Mouse (Mus musculus): Measurements from ENCODE around the gene Pfdn5. TPM values are rescaled to one million over a fixed set of nuclear protein-coding genes. Genes with fewer than 3 reads are reported as not detected.

Pfdn5 gene
- polyA plus RNA-seq, 1 experiment = 63.6 TPM

- no peak overlapping the region for H3K27ac ChIP-seq (ENCODE audit: insufficient read depth, low read length)
- no peaks in the 10 kb centered on the region for H3K4me1 ChIP-seq (ENCODE audit: control insufficient read depth, insufficient read depth, insufficient read length)
- no peaks in the 10 kb centered on the region for H3K36me3 ChIP-seq (ENCODE audit: control insufficient read depth, insufficient read depth, low read length)
- 58% methylated on average over 7 of the region's 7 CpGs for WGBS
- DNase-seq (ENCODE audit: low read depth in 1 of 2, low spot score in 2 of 2) = no peak
- no peak overlapping the region for H3K4me3 ChIP-seq (ENCODE audit: extremely low read depth, insufficient read depth, insufficient read length)
- H3K27me3 ChIP-seq (ENCODE audit: control insufficient read depth, insufficient read depth, low read length) = peaks cover 17% of the 10 kb centered on the region
- no peak for TF ChIP-seq CTCF (IDR thresholded peaks at IDR 0.05; ENCODE audit: extremely low read depth, insufficient read depth, insufficient read length, insufficient replicate concordance)
- TF ChIP-seq POLR2A (IDR thresholded peaks at IDR 0.05; ENCODE audit: low read depth, low read length) = no peak
Observed at GRCm38 (mm10) chr15:102366238-102366637, 40.3 kb downstream of the Pfdn5 start.

GRCm38 (mm10) chr15:102366733-102367344 is 40.9 kb downstream of the Pfdn5 start, which contains the start of gene Sp7:
Gene Sp7, minus strand, starts transcription at chr15:102367182.
- TF ChIP-seq POLR2A (IDR thresholded peaks at IDR 0.05; ENCODE audit: low read depth, low read length) (no peak), CTCF (IDR thresholded peaks at IDR 0.05; ENCODE audit: extremely low read depth, insufficient read depth, insufficient read length, insufficient replicate concordance) (no peak)
- Histone ChIP-seq H3K27ac (ENCODE audit: insufficient read depth, low read length) (no peak within 1 kb of the TSS), H3K27me3 (ENCODE audit: control insufficient read depth, insufficient read depth, low read length) (peaks cover 17% of the 10 kb centered on the region), H3K4me3 (ENCODE audit: extremely low read depth, insufficient read depth, insufficient read length) (no peak within 1 kb of the TSS), H3K4me1 (ENCODE audit: control insufficient read depth, insufficient read depth, insufficient read length) (no peaks in the 10 kb centered on the region), H3K36me3 (ENCODE audit: control insufficient read depth, insufficient read depth, low read length) (no peaks in the 10 kb centered on the region)
- DNase-seq (ENCODE audit: low read depth in 1 of 2, low spot score in 2 of 2) = no peak
- 5% methylated on average over 15 of the region's 15 CpGs for WGBS

GRCm38 (mm10) chr15:102369972-102370371 is 44.1 kb downstream of the Pfdn5 start:
- TF ChIP-seq POLR2A (IDR thresholded peaks at IDR 0.05; ENCODE audit: low read depth, low read length) (no peak), CTCF (IDR thresholded peaks at IDR 0.05; ENCODE audit: extremely low read depth, insufficient read depth, insufficient read length, insufficient replicate concordance) (no peak)
- H3K27me3 ChIP-seq (ENCODE audit: control insufficient read depth, insufficient read depth, low read length) = peaks cover 12% of the 10 kb centered on the region

DNA sequence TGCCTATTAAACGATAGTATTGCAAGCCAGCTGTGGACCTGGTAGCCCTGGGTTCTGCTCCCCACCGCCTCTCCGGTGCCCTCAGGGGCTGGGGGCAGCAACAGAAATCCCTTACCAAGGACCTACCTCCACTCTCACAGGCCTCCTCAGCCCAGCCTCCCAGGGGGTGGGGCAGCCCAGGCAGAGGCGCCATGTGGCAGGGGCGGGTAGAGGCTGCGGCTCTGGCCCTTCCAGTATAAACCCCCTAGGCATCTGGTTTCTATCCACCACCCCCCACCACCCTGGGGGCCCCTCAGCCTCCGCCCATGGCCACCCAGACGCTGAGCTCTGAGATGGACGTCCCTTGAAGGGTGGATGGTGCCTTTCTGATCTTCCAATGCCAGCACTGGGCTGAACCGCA is 44.8 kb downstream of the Pfdn5 start:
- TF ChIP-seq POLR2A (IDR thresholded peaks at IDR 0.05; ENCODE audit: low read depth, low read length) (no peak), CTCF (IDR thresholded peaks at IDR 0.05; ENCODE audit: extremely low read depth, insufficient read depth, insufficient read length, insufficient replicate concordance) (no peak)
- no peak overlapping the region for H3K27ac ChIP-seq (ENCODE audit: insufficient read depth, low read length)
- 65% methylated on average over 10 of the region's 10 CpGs for WGBS

More at GRCm38 (mm10) chr15:102369972-102370371, 44.1 kb downstream of the Pfdn5 start:
- Histone ChIP-seq H3K36me3 (ENCODE audit: control insufficient read depth, insufficient read depth, low read length) (no peaks in the 10 kb centered on the region), H3K4me3 (ENCODE audit: extremely low read depth, insufficient read depth, insufficient read length) (no peak overlapping the region), H3K27ac (ENCODE audit: insufficient read depth, low read length) (no peak overlapping the region), H3K4me1 (ENCODE audit: control insufficient read depth, insufficient read depth, insufficient read length) (no peaks in the 10 kb centered on the region)
- no peak for DNase-seq (ENCODE audit: low read depth in 1 of 2, low spot score in 2 of 2)
- WGBS = 23% methylated on average over 13 of the region's 13 CpGs

DNA sequence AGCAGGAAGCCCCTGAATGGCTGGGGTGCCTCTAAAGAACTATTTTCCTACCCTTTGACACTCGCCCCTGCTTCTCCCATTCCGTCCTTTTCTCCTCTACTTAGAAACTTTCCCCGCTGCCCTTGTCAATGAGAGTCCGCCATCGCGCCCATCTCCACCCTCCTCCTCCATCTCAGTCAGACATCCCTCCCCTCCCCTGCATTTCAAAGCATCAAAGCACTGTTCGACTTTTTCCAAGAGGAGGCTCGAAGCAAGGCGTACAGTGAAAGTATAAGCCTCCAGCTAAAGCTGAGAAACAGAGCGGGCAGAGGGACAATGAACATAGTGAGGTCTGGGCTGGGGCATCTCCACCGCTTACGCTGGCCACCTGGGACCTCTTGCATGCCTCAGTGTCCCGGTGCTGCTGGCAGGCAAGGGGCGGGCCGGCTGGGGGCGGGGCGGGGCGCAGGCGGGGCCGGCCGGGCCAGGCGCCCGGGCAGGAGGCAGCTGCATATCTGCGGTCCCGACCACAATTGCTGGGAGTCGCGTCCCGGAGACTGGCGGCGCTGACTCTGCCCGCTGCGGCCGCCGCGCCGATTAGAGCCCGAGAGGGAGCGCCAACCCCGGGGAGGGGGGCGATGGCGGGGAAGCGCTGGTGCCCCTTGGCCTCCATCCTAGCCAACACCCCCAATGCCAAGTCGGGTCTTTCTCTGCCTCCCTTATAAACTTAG is 50.7 kb downstream of the Pfdn5 start:
- WGBS = 5% methylated on average over 42 of the region's 43 CpGs
- H3K27ac ChIP-seq (ENCODE audit: insufficient read depth, low read length) = no peak overlapping the region

More for the DNA sequence above, 44.8 kb downstream of the Pfdn5 start:
- Histone ChIP-seq H3K36me3 (ENCODE audit: control insufficient read depth, insufficient read depth, low read length) (no peaks in the 10 kb centered on the region), H3K27me3 (ENCODE audit: control insufficient read depth, insufficient read depth, low read length) (peaks cover 12% of the 10 kb centered on the region), H3K4me1 (ENCODE audit: control insufficient read depth, insufficient read depth, insufficient read length) (no peaks in the 10 kb centered on the region), H3K4me3 (ENCODE audit: extremely low read depth, insufficient read depth, insufficient read length) (no peak overlapping the region)
- DNase-seq (ENCODE audit: low read depth in 1 of 2, low spot score in 2 of 2) = no peak

GRCm38 (mm10) chr15:102377163-102377543 is 51.2 kb downstream of the Pfdn5 start:
- no peaks in the 10 kb centered on the region; the same call in 1 of the 2 replicates for H3K4me1 ChIP-seq (ENCODE audit: control insufficient read depth, insufficient read depth, insufficient read length)
- peak overlapping the region; percentile 7; the same call in 1 of the 2 replicates for H3K27ac ChIP-seq (ENCODE audit: insufficient read depth, low read length)
- TF ChIP-seq CTCF (IDR thresholded peaks at IDR 0.05; ENCODE audit: extremely low read depth, insufficient read depth, insufficient read length, insufficient replicate concordance) (peak; percentile 96), POLR2A (IDR thresholded peaks at IDR 0.05; ENCODE audit: low read depth, low read length) (no peak)
- DNase-seq (ENCODE audit: low read depth in 1 of 2, low spot score in 2 of 2) = peak; percentile 58 to 78
- WGBS = 0% methylated on average over 7 of the region's 7 CpGs
- H3K36me3 ChIP-seq (ENCODE audit: control insufficient read depth, insufficient read depth, low read length) = no peaks in the 10 kb centered on the region
- H3K27me3 ChIP-seq (ENCODE audit: control insufficient read depth, insufficient read depth, low read length) = no peaks in the 10 kb centered on the region
- peak overlapping the region; percentile 62; the same call in 1 of the 2 replicates for H3K4me3 ChIP-seq (ENCODE audit: extremely low read depth, insufficient read depth, insufficient read length)

More for the DNA sequence above, 50.7 kb downstream of the Pfdn5 start:
- Histone ChIP-seq H3K36me3 (ENCODE audit: control insufficient read depth, insufficient read depth, low read length) (no peaks in the 10 kb centered on the region), H3K4me3 (ENCODE audit: extremely low read depth, insufficient read depth, insufficient read length) (peak overlapping the region; percentile 62), H3K27me3 (ENCODE audit: control insufficient read depth, insufficient read depth, low read length) (no peaks in the 10 kb centered on the region), H3K4me1 (ENCODE audit: control insufficient read depth, insufficient read depth, insufficient read length) (no peaks in the 10 kb centered on the region; the same call in 1 of the 2 replicates)
- no peak for TF ChIP-seq POLR2A (IDR thresholded peaks at IDR 0.05; ENCODE audit: low read depth, low read length)
- TF ChIP-seq CTCF (IDR thresholded peaks at IDR 0.05; ENCODE audit: extremely low read depth, insufficient read depth, insufficient read length, insufficient replicate concordance) = no peak
- peak in 1 of 2 experiments; percentile 26 for DNase-seq (ENCODE audit: low read depth in 1 of 2, low spot score in 2 of 2)
